ENCODE assay signal across 26 mouse cellular contexts in the genomic region with DNA sequence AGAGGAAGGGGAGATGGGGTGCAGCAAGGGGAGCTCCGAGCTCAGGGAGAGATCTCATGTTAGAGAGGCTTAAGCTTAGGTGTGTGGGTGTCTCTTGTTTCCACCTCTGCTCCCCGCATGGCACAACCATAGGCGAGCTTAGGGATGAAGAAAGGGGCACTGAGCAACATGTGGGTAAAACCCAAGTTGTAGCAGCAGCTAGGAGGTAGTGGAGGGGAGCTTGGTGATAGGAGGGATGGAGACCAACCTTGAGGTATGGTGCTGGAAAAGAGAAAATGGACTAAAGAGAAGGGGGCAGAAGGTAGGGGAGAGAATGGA. TPM values are rescaled to one million over a fixed set of nuclear protein-coding genes. Genes with fewer than 3 reads are reported as not detected.
A peak's percentile ranks its signal among the peaks of the same experiment; 100 is the strongest.
DNase-seq lines count a peak whose midpoint lies in the region; ATAC-seq and TF ChIP-seq lines count a peak whose summit lies in the region.
"Had no signal": no experiment of that assay in that cellular context is flagged by ENCODE, and none has a peak within 500 bp of the region (broad histone marks: within the 10 kb centered on the region; RNA-seq: fewer than 3 reads in every experiment).

No protein-coding gene starts in this region.

- intact Hi-C loops in heart, postnatal 25 days (cut with DNase I), result loop anchor here (2.0 kb wide), 1 partner anchor 21 kb away; no protein-coding TSS in a partner anchor

- H3K4me1 ChIP-seq in heart, embryonic 10.5 days, result peaks cover 45% of the 10 kb centered on the region
- H3K4me1 ChIP-seq in heart, embryonic 15.5 days (replicated peaks), result peaks cover 44% of the 10 kb centered on the region
- H3K4me1 ChIP-seq in embryonic facial prominence, embryonic 10.5 days, result peaks cover 44% of the 10 kb centered on the region
- H3K4me1 ChIP-seq: forebrain, embryonic 13.5 days had no signal

- H3K9ac ChIP-seq in heart, embryonic 15.5 days, result no peak overlapping the region
- H3K9ac ChIP-seq: forebrain, embryonic 13.5 days; kidney, embryonic 15.5 days had no signal

- 56% methylated on average over 3 of the region's 3 CpGs for WGBS in heart, embryonic 10.5 days
- WGBS in heart, embryonic 15.5 days, result 45% methylated on average over 3 of the region's 3 CpGs
- 49% methylated on average over 3 of the region's 3 CpGs for WGBS in embryonic facial prominence, embryonic 10.5 days

- no peak for TF ChIP-seq CTCF in layer of hippocampus, adult 2 months (conservative IDR thresholded peaks at IDR 0.05)

- no peaks in the 10 kb centered on the region for H3K9me3 ChIP-seq in heart, embryonic 10.5 days
- H3K9me3 ChIP-seq in heart, embryonic 15.5 days (replicated peaks), result no peaks in the 10 kb centered on the region
- H3K9me3 ChIP-seq in embryonic facial prominence, embryonic 10.5 days, result no peaks in the 10 kb centered on the region
- H3K9me3 ChIP-seq: forebrain, embryonic 10.5 days; forebrain, embryonic 13.5 days; G1E; hindbrain, embryonic 13.5 days; kidney, embryonic 15.5 days had no signal

- no peak overlapping the region for H3K27ac ChIP-seq in heart, embryonic 10.5 days
- H3K27ac ChIP-seq in heart, embryonic 15.5 days, result no peak overlapping the region
- H3K27ac ChIP-seq in layer of hippocampus, adult 2 months, result peak overlapping the region; percentile 28; the same call in 1 of the 2 replicates
- no peak overlapping the region for H3K27ac ChIP-seq in embryonic facial prominence, embryonic 10.5 days (replicated peaks)
- H3K27ac ChIP-seq: forebrain, embryonic 10.5 days; forebrain, embryonic 13.5 days; hindbrain, embryonic 13.5 days; kidney, embryonic 15.5 days had no signal

- H3K27me3 ChIP-seq in heart, embryonic 10.5 days (ENCODE audit: insufficient read depth, poor library complexity, severe bottlenecking), result peaks cover 54% of the 10 kb centered on the region
- H3K27me3 ChIP-seq in heart, embryonic 15.5 days, result peaks cover 44% of the 10 kb centered on the region
- peaks cover 46% of the 10 kb centered on the region for H3K27me3 ChIP-seq in embryonic facial prominence, embryonic 10.5 days (replicated peaks; ENCODE audit: low read depth, poor library complexity, severe bottlenecking)

- no peaks in the 10 kb centered on the region for H3K36me3 ChIP-seq in heart, embryonic 10.5 days
- H3K36me3 ChIP-seq in heart, embryonic 15.5 days, result no peaks in the 10 kb centered on the region
- H3K36me3 ChIP-seq in embryonic facial prominence, embryonic 10.5 days (replicated peaks), result peaks cover 8% of the 10 kb centered on the region
- H3K36me3 ChIP-seq: kidney, embryonic 15.5 days had no signal

- no peak for ATAC-seq in heart, embryonic 15.5 days (replicated peaks; ENCODE audit: insufficient number of reproducible peaks, insufficient read depth, low FRiP score, low read depth)
- ATAC-seq: forebrain, embryonic 13.5 days; forebrain, embryonic 16.5 days; hindbrain, embryonic 16.5 days had no signal

- DNase-seq in heart, adult 11 months, result peak; percentile 91
- no peak for DNase-seq in heart, embryonic 10.5 days (ENCODE audit: low spot score)
- no peak for DNase-seq in heart, postnatal 25 days (ENCODE audit: low spot score)
- DNase-seq in layer of hippocampus, adult 2 months (ENCODE audit: low spot score in 2 of 2), result no peak
- no peak for DNase-seq in layer of hippocampus, adult 9-11 months
- DNase-seq in embryonic facial prominence, embryonic 10.5 days (ENCODE audit: low spot score), result no peak
- DNase-seq: adrenal gland, adult 2 months; adrenal gland, postnatal 14 days; B cell, adult 2 months; cerebellum, adult 11-12 months; cerebellum, adult 8-10 months; cerebellum, postnatal 10 days; cerebellum, postnatal 36 days; embryo, embryonic 11 days had no signal

- peak overlapping the region; percentile 27; the same call in 1 of the 2 replicates for H3K4me2 ChIP-seq in heart, embryonic 15.5 days
- H3K4me2 ChIP-seq: forebrain, embryonic 13.5 days; hindbrain, embryonic 13.5 days had no signal

- H3K4me3 ChIP-seq in heart, embryonic 10.5 days, result no peak overlapping the region; the same call in 1 of the 2 replicates
- H3K4me3 ChIP-seq in heart, embryonic 15.5 days, result no peak overlapping the region
- H3K4me3 ChIP-seq in layer of hippocampus, adult 2 months, result no peak overlapping the region
- no peak overlapping the region for H3K4me3 ChIP-seq in embryonic facial prominence, embryonic 10.5 days
- H3K4me3 ChIP-seq: forebrain, embryonic 13.5 days; hindbrain, embryonic 13.5 days; kidney, embryonic 15.5 days had no signal

RNA-seq across cellular contexts. Expression of gene Tnxb, which starts 10.5 kb away (rescaled TPM):
- polyA plus RNA-seq in heart, embryonic 10.5 days (2016; fragmentation: Nextera tagmentation; extraction: Ambion mirVana), result 0.04 and 0.07 TPM in 2 replicates
- polyA plus RNA-seq in heart, embryonic 15.5 days (2015; fragmentation: Nextera tagmentation; extraction: Ambion mirVana), result 2.3 and 3.2 TPM in 2 replicates
- total RNA-seq in heart, postnatal 25 days (2021), result 10 to 100 TPM; 32.1 to 42.1 TPM
- total RNA-seq in layer of hippocampus, adult 2 months (2021), result 10 to 100 TPM; 10.9 to 11.0 TPM
- 0.03 TPM in 1 of 2 replicates, not detected in the other for polyA plus RNA-seq in embryonic facial prominence, embryonic 10.5 days (2016; fragmentation: Nextera tagmentation; extraction: Ambion mirVana)
- total RNA-seq: CH12.LX; granulocyte monocyte progenitor cell, adult 5-6 weeks had no signal
- polyA plus RNA-seq: embryonic facial prominence, embryonic 11.5 days; forebrain, embryonic 10.5 days; G1E had no signal

RNA-seq across cellular contexts. Expression of gene Atf6b, which starts 12.9 kb away (rescaled TPM):
- 74.0 and 76.8 TPM in 2 replicates for polyA plus RNA-seq in heart, embryonic 10.5 days (2016; fragmentation: Nextera tagmentation; extraction: Ambion mirVana)
- 39.6 and 54.5 TPM in 2 replicates for polyA plus RNA-seq in heart, embryonic 15.5 days (2015; fragmentation: Nextera tagmentation; extraction: Ambion mirVana)
- total RNA-seq in heart, postnatal 25 days (2021), result 10 to 100 TPM; 15.6 to 17.8 TPM
- 10 to 100 TPM; 92.0 to 93.2 TPM for total RNA-seq in layer of hippocampus, adult 2 months (2021)
- 103 and 104 TPM in 2 replicates for polyA plus RNA-seq in embryonic facial prominence, embryonic 10.5 days (2016; fragmentation: Nextera tagmentation; extraction: Ambion mirVana)

RNA-seq across cellular contexts. Expression of gene Fkbpl, which starts 15.3 kb away (rescaled TPM):
- polyA plus RNA-seq in heart, embryonic 10.5 days (2016; fragmentation: Nextera tagmentation; extraction: Ambion mirVana), result 12.6 TPM in 2 replicates
- 10.7 and 12.9 TPM in 2 replicates for polyA plus RNA-seq in heart, embryonic 15.5 days (2015; fragmentation: Nextera tagmentation; extraction: Ambion mirVana)
- total RNA-seq in heart, postnatal 25 days (2021), result 1 to 10 TPM; 6.2 to 6.6 TPM
- 10 to 100 TPM; 16.2 to 18.8 TPM for total RNA-seq in layer of hippocampus, adult 2 months (2021)
- 16.6 and 17.3 TPM in 2 replicates for polyA plus RNA-seq in embryonic facial prominence, embryonic 10.5 days (2016; fragmentation: Nextera tagmentation; extraction: Ambion mirVana)

RNA-seq across cellular contexts. Expression of gene Prrt1, which starts 30.5 kb away (rescaled TPM):
- polyA plus RNA-seq in heart, embryonic 10.5 days (2016; fragmentation: Nextera tagmentation; extraction: Ambion mirVana), result 0.11 TPM in 1 of 2 replicates, not detected in the other
- 0.42 and 1.2 TPM in 2 replicates for polyA plus RNA-seq in heart, embryonic 15.5 days (2015; fragmentation: Nextera tagmentation; extraction: Ambion mirVana)
- 1 to 10 TPM; 1.1 to 1.9 TPM for total RNA-seq in heart, postnatal 25 days (2021)
- total RNA-seq in layer of hippocampus, adult 2 months (2021), result 100 to 1,000 TPM; 276 to 305 TPM
- polyA plus RNA-seq in embryonic facial prominence, embryonic 10.5 days (2016; fragmentation: Nextera tagmentation; extraction: Ambion mirVana), result 0.12 and 0.18 TPM in 2 replicates
- total RNA-seq: CH12.LX; G1E; hematopoietic stem cell, adult 5-6 weeks had no signal
- polyA plus RNA-seq: G1E had no signal

RNA-seq across cellular contexts. Expression of gene Ppt2, which starts 31.5 kb away (rescaled TPM):
- polyA plus RNA-seq in heart, embryonic 10.5 days (2016; fragmentation: Nextera tagmentation; extraction: Ambion mirVana), result 24.3 and 27.5 TPM in 2 replicates
- polyA plus RNA-seq in heart, embryonic 15.5 days (2015; fragmentation: Nextera tagmentation; extraction: Ambion mirVana), result 22.9 and 24.8 TPM in 2 replicates
- total RNA-seq in heart, postnatal 25 days (2021), result 10 to 100 TPM; 53.2 to 53.7 TPM
- total RNA-seq in layer of hippocampus, adult 2 months (2021), result 10 to 100 TPM; 46.8 to 55.8 TPM
- polyA plus RNA-seq in embryonic facial prominence, embryonic 10.5 days (2016; fragmentation: Nextera tagmentation; extraction: Ambion mirVana), result 18.6 and 19.5 TPM in 2 replicates
